Mouse (Mus musculus) testis, adult 10 weeks (tissue): ENCODE data around the gene Rorb. TPM values are rescaled to one million over a fixed set of nuclear protein-coding genes. Genes with fewer than 3 reads are reported as not detected.

Experiments used
- polyA plus RNA-seq: library from polyadenylated mRNA; stranded (reverse); fragments of 350-450 nt; fragmentation: Illumina TruSeq; extraction: RNeasy Lipid Tissue Mini Kit (QIAGEN cat#74804); gene quantifications from one replicate; pipeline ENCODE4 v1.2.3, GENCODE M21; 2014; ENCODE audit warnings: low read depth, low replicate concordance

Rorb gene
- 0.04 TPM for polyA plus RNA-seq

GRCm38 (mm10) chr19:19110793-19111427 lies at the start of gene Rorb:
Gene Rorb, minus strand, starts transcription at chr19:19111196.

